Comparison of ENCODE assay signal across 7 mouse cellular contexts in the genomic region with DNA sequence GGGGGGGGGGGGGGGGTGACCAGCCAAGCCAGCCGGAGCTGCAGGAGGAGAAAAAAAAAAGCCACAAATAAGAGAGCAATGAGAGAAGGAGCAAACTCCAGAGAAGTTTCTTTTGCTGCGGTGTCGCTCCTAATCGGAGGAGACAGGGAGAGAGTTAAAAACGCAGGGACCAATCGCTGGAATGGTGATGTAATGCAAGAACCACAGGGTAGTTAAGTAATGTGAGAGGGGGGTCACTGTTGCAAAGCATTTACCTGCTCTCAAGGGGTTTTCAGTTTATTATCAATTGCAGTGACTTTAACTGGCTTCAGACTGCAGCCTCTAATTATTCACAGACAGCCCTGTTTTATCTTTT.
A peak's percentile ranks its signal among the peaks of the same experiment; 100 is the strongest.
DNase-seq lines count a peak whose midpoint lies in the region; ATAC-seq and TF ChIP-seq lines count a peak whose summit lies in the region.

No protein-coding gene starts in this region.

- no peaks in the 10 kb centered on the region for H3K27me3 ChIP-seq in lung, embryonic 15.5 days
- H3K27me3 ChIP-seq in forebrain, embryonic 11.5 days (ENCODE audit: control insufficient read depth, insufficient read depth, low read length): no peaks in the 10 kb centered on the region
- no peaks in the 10 kb centered on the region for H3K27me3 ChIP-seq in limb, embryonic 14.5 days (ENCODE audit: control insufficient read depth, insufficient read depth, low read length)
- no peaks in the 10 kb centered on the region for H3K27me3 ChIP-seq in stomach, embryonic 16.5 days (ENCODE audit: control insufficient read depth, insufficient read depth, low read length)

- no peak for TF ChIP-seq POLR2A in limb, embryonic 14.5 days (IDR thresholded peaks at IDR 0.05; ENCODE audit: borderline replicate concordance, extremely low read depth, insufficient read depth, insufficient read length)

- peak overlapping the region; percentile 86 for H3K27ac ChIP-seq in lung, embryonic 15.5 days
- peak overlapping the region; percentile 92 for H3K27ac ChIP-seq in forebrain, embryonic 11.5 days (ENCODE audit: low read depth, low read length)
- H3K27ac ChIP-seq in limb, embryonic 14.5 days (replicated peaks; ENCODE audit: low read depth, low read length): peak overlapping the region; percentile 93
- peak overlapping the region; percentile 88 for H3K27ac ChIP-seq in stomach, embryonic 16.5 days (ENCODE audit: low read length)

- ATAC-seq in lung, embryonic 15.5 days (ENCODE audit: borderline replicate concordance, extremely low read depth, low FRiP score, low TSS enrichment): no peak
- peak; percentile 6; the same call in 1 of the 2 replicates for ATAC-seq in forebrain, embryonic 11.5 days (replicated peaks; ENCODE audit: low FRiP score)
- peak; percentile 72 for ATAC-seq in limb, embryonic 14.5 days (ENCODE audit: low FRiP score, low read depth)
- no peak for ATAC-seq in stomach, embryonic 16.5 days (ENCODE audit: insufficient read depth, low FRiP score)
- ATAC-seq in granulocyte monocyte progenitor cell, adult 5-6 weeks (replicated peaks; ENCODE audit: poor library complexity, severe bottlenecking): no peak

- no peak for DNase-seq in lung, postnatal 4 days
- peak; percentile 69 for DNase-seq in forebrain, embryonic 11.5 days (ENCODE audit: low spot score)
- peak; percentile 81 for DNase-seq in limb, embryonic 14.5 days (ENCODE audit: low spot score)
- no peak for DNase-seq in ovary, postnatal 10 days (ENCODE audit: low spot score)

- 0% methylated on average over 5 of the region's 6 CpGs for WGBS in lung, embryonic 15.5 days
- under 1% methylated on average over 5 of the region's 6 CpGs for WGBS in forebrain, embryonic 11.5 days
- under 1% methylated on average over 6 of the region's 6 CpGs for WGBS in limb, embryonic 14.5 days
- 1% methylated on average over 5 of the region's 6 CpGs for WGBS in stomach, embryonic 16.5 days

- H3K9me3 ChIP-seq in lung, embryonic 15.5 days: no peaks in the 10 kb centered on the region
- H3K9me3 ChIP-seq in forebrain, embryonic 11.5 days (ENCODE audit: control insufficient read depth, low read length): no peaks in the 10 kb centered on the region
- no peaks in the 10 kb centered on the region for H3K9me3 ChIP-seq in limb, embryonic 14.5 days (ENCODE audit: control insufficient read depth, low read length)
- no peaks in the 10 kb centered on the region for H3K9me3 ChIP-seq in stomach, embryonic 16.5 days (replicated peaks; ENCODE audit: control insufficient read depth, low read length)

- peaks cover 34% of the 10 kb centered on the region for H3K4me1 ChIP-seq in lung, embryonic 15.5 days
- peaks cover 13% of the 10 kb centered on the region; the same call in 1 of the 2 replicates for H3K4me1 ChIP-seq in forebrain, embryonic 11.5 days (replicated peaks; ENCODE audit: control insufficient read depth, insufficient read depth, low read length)
- peaks cover 61% of the 10 kb centered on the region for H3K4me1 ChIP-seq in limb, embryonic 14.5 days (ENCODE audit: control insufficient read depth, insufficient read depth, low read length)
- peaks cover 12% of the 10 kb centered on the region for H3K4me1 ChIP-seq in stomach, embryonic 16.5 days (ENCODE audit: control insufficient read depth, insufficient read depth, low read length)

- peak overlapping the region; percentile 48 for H3K9ac ChIP-seq in lung, embryonic 15.5 days
- H3K9ac ChIP-seq in forebrain, embryonic 11.5 days (ENCODE audit: low read length): peak overlapping the region; percentile 61
- peak overlapping the region; percentile 49 for H3K9ac ChIP-seq in limb, embryonic 14.5 days (ENCODE audit: low read depth, low read length, severe bottlenecking)
- peak overlapping the region; percentile 74 for H3K9ac ChIP-seq in stomach, embryonic 16.5 days (ENCODE audit: low read length)

- H3K4me3 ChIP-seq in lung, embryonic 15.5 days: peak overlapping the region; percentile 45
- H3K4me3 ChIP-seq in forebrain, embryonic 11.5 days (ENCODE audit: low read depth, low read length): peak overlapping the region; percentile 20
- H3K4me3 ChIP-seq in limb, embryonic 14.5 days (replicated peaks; ENCODE audit: low read length): peak overlapping the region; percentile 38
- peak overlapping the region; percentile 52 for H3K4me3 ChIP-seq in stomach, embryonic 16.5 days (replicated peaks; ENCODE audit: low read length)

- peak overlapping the region; percentile 75 for H3K4me2 ChIP-seq in lung, embryonic 15.5 days
- peak overlapping the region; percentile 50 for H3K4me2 ChIP-seq in forebrain, embryonic 11.5 days (ENCODE audit: low read depth, low read length, severe bottlenecking)
- peak overlapping the region; percentile 58 for H3K4me2 ChIP-seq in limb, embryonic 14.5 days (replicated peaks; ENCODE audit: low read depth, low read length, severe bottlenecking)
- H3K4me2 ChIP-seq in stomach, embryonic 16.5 days (ENCODE audit: low read depth, low read length): peak overlapping the region; percentile 58

- no peaks in the 10 kb centered on the region for H3K36me3 ChIP-seq in lung, embryonic 15.5 days
- no peaks in the 10 kb centered on the region for H3K36me3 ChIP-seq in forebrain, embryonic 11.5 days (ENCODE audit: control insufficient read depth, insufficient read depth, low read length)
- no peaks in the 10 kb centered on the region for H3K36me3 ChIP-seq in limb, embryonic 14.5 days (ENCODE audit: control insufficient read depth, insufficient read depth, low read length)
- H3K36me3 ChIP-seq in stomach, embryonic 16.5 days (ENCODE audit: control insufficient read depth, insufficient read depth, low read length): no peaks in the 10 kb centered on the region

Comparison
In these comparisons a context has a peak if more than half of its experiments do, and no peak if none do; other contexts are left out.
1. ATAC-seq: peak in forebrain, embryonic 11.5 days (single experiment) and limb, embryonic 14.5 days (single experiment); none in lung, embryonic 15.5 days (single experiment), stomach, embryonic 16.5 days (single experiment) and granulocyte monocyte progenitor cell, adult 5-6 weeks (single experiment).
2. DNase-seq: peak in forebrain, embryonic 11.5 days (single experiment) and limb, embryonic 14.5 days (single experiment); none in lung, postnatal 4 days (0 of 2) and ovary, postnatal 10 days (single experiment).
3. Peak in every context shown above with its lines, with median percentiles within 50 percentile points of each other: H3K27ac ChIP-seq, H3K4me2 ChIP-seq, H3K4me3 ChIP-seq and H3K9ac ChIP-seq.